24 mouse cellular contexts compared by ENCODE assay signal in the genomic region with DNA sequence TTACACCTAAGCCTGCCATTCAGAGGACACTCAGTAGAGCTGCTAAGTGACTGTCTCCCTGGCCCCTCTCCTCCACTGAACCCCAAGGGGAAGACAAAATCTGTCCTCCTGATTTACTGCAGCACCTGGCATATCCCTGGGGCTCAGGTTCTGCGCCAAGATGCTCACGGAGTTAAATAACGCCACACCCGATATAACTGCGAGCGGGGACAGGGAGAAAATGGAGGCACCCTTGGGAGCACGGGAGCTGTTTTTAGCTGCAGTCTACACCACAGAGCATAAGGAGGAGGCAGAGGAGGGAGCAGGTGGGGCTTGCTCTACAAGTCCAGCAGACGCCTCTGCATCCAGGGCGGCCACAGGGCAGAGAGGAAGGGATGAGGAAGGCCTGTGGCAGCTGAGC. TPM values are rescaled to one million over a fixed set of nuclear protein-coding genes. Genes with fewer than 3 reads are reported as not detected.
DNase-seq lines count a peak whose midpoint lies in the region; ATAC-seq and TF ChIP-seq lines count a peak whose summit lies in the region.
"Had no signal": no experiment of that assay in that cellular context is flagged by ENCODE, and none has a peak within 500 bp of the region (broad histone marks: within the 10 kb centered on the region; RNA-seq: fewer than 3 reads in every experiment).

No protein-coding gene starts in this region.

- no peak overlapping the region for H3K4me2 ChIP-seq in intestine, postnatal 0 days (replicated peaks; ENCODE audit: low read depth)
- H3K4me2 ChIP-seq: forebrain, embryonic 13.5 days; heart, embryonic 12.5 days; hindbrain, embryonic 15.5 days; limb, embryonic 15.5 days; liver, embryonic 13.5 days; midbrain, embryonic 13.5 days had no signal

- TF ChIP-seq POLR2A in cerebellum, adult 2 months (IDR thresholded peaks at IDR 0.05; ENCODE audit: borderline replicate concordance, insufficient read depth, low read length), result no peak

- peak; percentile 48 to 50 for DNase-seq in cerebellum, adult 2 months
- DNase-seq in cerebellum, postnatal 4 days (ENCODE audit: low spot score in 2 of 2), result no peak
- DNase-seq in gastrocnemius, adult 18-20 months (ENCODE audit: low spot score), result peak; percentile 85
- DNase-seq in gastrocnemius, postnatal 10 days, result no peak
- peak; percentile 48 to 55 for DNase-seq in cerebellum, postnatal 25 days
- peak; percentile 88 for DNase-seq in skeletal muscle tissue, adult 2 months (ENCODE audit: low read depth, low spot score)
- DNase-seq: adrenal gland, postnatal 10 days; heart, adult 2 months; kidney, adult 18-20 months; kidney, postnatal 4 days; liver, embryonic 13.5 days; lung, adult 18-20 months; lung, postnatal 4 days had no signal

- TF ChIP-seq CTCF in cerebellum, adult 2 months (IDR thresholded peaks at IDR 0.05; ENCODE audit: borderline replicate concordance, insufficient read depth, low read depth, low read length), result no peak
- TF ChIP-seq CTCF in intestine, postnatal 0 days (IDR thresholded peaks at IDR 0.05; ENCODE audit: low read depth), result no peak

- no peak overlapping the region for H3K4me3 ChIP-seq in cerebellum, adult 2 months (replicated peaks; ENCODE audit: insufficient read depth, low read depth, low read length)
- no peak overlapping the region for H3K4me3 ChIP-seq in intestine, postnatal 0 days (ENCODE audit: low read depth, low read length)
- H3K4me3 ChIP-seq: forebrain, embryonic 13.5 days; heart, adult 2 months; heart, embryonic 12.5 days; hindbrain, embryonic 15.5 days; limb, embryonic 15.5 days; liver, embryonic 13.5 days; megakaryocyte, embryonic 14.5 days; midbrain, embryonic 13.5 days had no signal

- H3K27ac ChIP-seq in cerebellum, adult 2 months (ENCODE audit: insufficient read depth, low read length), result no peak overlapping the region
- H3K27ac ChIP-seq in intestine, postnatal 0 days (ENCODE audit: low read depth, low read length), result no peak overlapping the region
- H3K27ac ChIP-seq: forebrain, embryonic 13.5 days; heart, adult 2 months; hindbrain, embryonic 15.5 days; kidney, postnatal 0 days; limb, embryonic 15.5 days; liver, embryonic 13.5 days; midbrain, embryonic 13.5 days had no signal

- peaks cover 12% of the 10 kb centered on the region; the same call in 1 of the 2 replicates for H3K36me3 ChIP-seq in intestine, postnatal 0 days (ENCODE audit: control insufficient read depth, insufficient read depth)
- H3K36me3 ChIP-seq: hindbrain, embryonic 15.5 days had no signal

- H3K4me1 ChIP-seq in cerebellum, adult 2 months (ENCODE audit: control insufficient read depth, insufficient read depth, low read length), result no peaks in the 10 kb centered on the region
- no peaks in the 10 kb centered on the region for H3K4me1 ChIP-seq in intestine, postnatal 0 days (replicated peaks; ENCODE audit: control insufficient read depth, insufficient read depth, low read length)
- H3K4me1 ChIP-seq: hindbrain, embryonic 15.5 days; liver, embryonic 13.5 days had no signal

- H3K27me3 ChIP-seq in cerebellum, adult 2 months (ENCODE audit: control insufficient read depth, insufficient read depth, low read length), result no peaks in the 10 kb centered on the region
- no peaks in the 10 kb centered on the region for H3K27me3 ChIP-seq in intestine, postnatal 0 days (replicated peaks; ENCODE audit: control insufficient read depth, insufficient read depth, low read length)
- H3K27me3 ChIP-seq: forebrain, embryonic 13.5 days; heart, embryonic 12.5 days; hindbrain, embryonic 15.5 days; limb, embryonic 15.5 days; liver, embryonic 13.5 days; megakaryocyte, embryonic 14.5 days; midbrain, embryonic 13.5 days; Patski had no signal

- WGBS in cerebellum, adult 2 months, result 44% methylated on average over 9 of the region's 9 CpGs
- 92% methylated on average over 9 of the region's 9 CpGs for WGBS in intestine, postnatal 0 days

- ATAC-seq in intestine, postnatal 0 days, result no peak
- ATAC-seq: forebrain, embryonic 13.5 days; inflammation-experienced regulatory T-cells, adult 6 months; lung, postnatal 0 days; midbrain, embryonic 13.5 days; Patski had no signal

- no peaks in the 10 kb centered on the region for H3K9me3 ChIP-seq in intestine, postnatal 0 days (ENCODE audit: control insufficient read depth)
- H3K9me3 ChIP-seq: forebrain, embryonic 13.5 days; heart, embryonic 12.5 days; hindbrain, embryonic 15.5 days; limb, embryonic 15.5 days; liver, embryonic 13.5 days; megakaryocyte, embryonic 14.5 days; midbrain, embryonic 13.5 days had no signal

- H3K9ac ChIP-seq in intestine, postnatal 0 days (ENCODE audit: low read depth, low read length), result no peak overlapping the region
- H3K9ac ChIP-seq: forebrain, embryonic 13.5 days; heart, embryonic 12.5 days; hindbrain, embryonic 15.5 days; limb, embryonic 15.5 days; liver, embryonic 13.5 days; midbrain, embryonic 13.5 days had no signal

RNA-seq across cellular contexts. Expression of a gene that starts 19.8 kb away (rescaled TPM):
- 115 and 131 TPM in 2 replicates for polyA plus RNA-seq in cerebellum, adult 2 months (2012; rRNA removed)
- 100 to 1,000 TPM; 316 to 319 TPM for total RNA-seq in gastrocnemius, adult 18-20 months (2021)
- total RNA-seq in gastrocnemius, postnatal 10 days (2021), result 100 to 1,000 TPM; 165 to 188 TPM
- polyA plus RNA-seq in intestine, postnatal 0 days (2015; fragmentation: Nextera tagmentation; extraction: Ambion mirVana), result 47.1 and 48.1 TPM in 2 replicates

Comparison
In these comparisons a context has a peak if more than half of its experiments do, and no peak if none do; other contexts are left out.
1. DNase-seq: peak in cerebellum, adult 2 months (2 of 2), gastrocnemius, adult 18-20 months (single experiment), cerebellum, postnatal 25 days (2 of 2) and skeletal muscle tissue, adult 2 months (single experiment); none in cerebellum, postnatal 4 days (0 of 2) and gastrocnemius, postnatal 10 days (single experiment).